Mouse (Mus musculus): Measurements from ENCODE around the gene Hpse2. TPM values are rescaled to one million over a fixed set of nuclear protein-coding genes. Genes with fewer than 3 reads are reported as not detected.

Gene Hpse2
- polyA plus RNA-seq, 1 experiment from 2014 or later = 0.08 TPM

DNA sequence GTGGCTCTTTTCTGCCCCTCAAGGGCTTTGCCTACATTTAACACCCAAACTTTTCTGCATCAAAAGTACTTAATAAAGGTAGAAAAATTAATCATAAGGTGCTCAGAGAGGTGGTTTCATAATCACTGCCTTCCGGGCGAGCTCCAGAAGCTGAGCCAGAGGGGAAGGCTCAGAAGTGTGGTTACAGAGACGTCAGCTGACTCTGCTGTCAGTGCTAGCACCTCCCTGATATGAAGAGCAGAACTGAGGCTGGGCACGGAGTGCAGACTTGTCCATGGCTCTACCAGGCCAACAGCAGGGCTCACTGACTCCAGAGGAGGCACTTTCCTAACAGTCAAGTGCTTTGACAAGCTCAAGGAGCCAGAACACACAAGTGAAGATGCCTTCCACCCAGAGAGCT is 559.0 kb downstream of the Hpse2 start:
- Histone ChIP-seq H3K36me3 (no peaks in the 10 kb centered on the region), H3K4me1 (replicated peaks) (no peaks in the 10 kb centered on the region), H3K9ac (no peak overlapping the region), H3K4me3 (no peak overlapping the region), H3K4me2 (no peak overlapping the region), H3K9me3 (no peaks in the 10 kb centered on the region), H3K27ac (replicated peaks) (no peak overlapping the region), H3K27me3 (no peaks in the 10 kb centered on the region)
- no peak for ATAC-seq (ENCODE audit: low read depth)
- 85% methylated on average over 4 of the region's 4 CpGs for WGBS

DNA sequence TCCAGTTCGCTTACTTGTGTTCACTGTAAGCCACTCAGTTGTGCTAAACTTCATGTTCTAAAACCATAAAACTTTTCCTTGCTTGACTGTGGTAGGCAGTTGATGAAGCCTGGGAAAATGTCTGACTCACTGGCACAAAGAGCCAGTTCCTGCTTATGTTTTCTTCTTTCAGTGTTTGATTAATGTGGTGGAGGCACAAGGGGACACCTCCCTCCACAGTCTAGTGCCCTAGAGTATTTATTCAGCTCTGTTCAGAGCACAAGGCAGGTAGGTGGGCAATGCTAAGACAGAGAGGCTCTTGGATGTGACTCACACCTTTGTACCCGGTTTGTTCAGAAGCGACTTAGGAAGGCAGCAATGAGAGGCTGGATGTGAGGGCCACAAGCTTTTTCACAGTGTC is 560.3 kb downstream of the Hpse2 start:
- H3K9me3 ChIP-seq = no peaks in the 10 kb centered on the region
- H3K4me2 ChIP-seq = no peak overlapping the region
- H3K27ac ChIP-seq (replicated peaks) = no peak overlapping the region
- H3K9ac ChIP-seq = no peak overlapping the region
- H3K4me1 ChIP-seq (replicated peaks) = no peaks in the 10 kb centered on the region
- H3K4me3 ChIP-seq = no peak overlapping the region
- 89% methylated on average over 3 of the region's 3 CpGs for WGBS
- no peak for ATAC-seq (ENCODE audit: low read depth)
- no peaks in the 10 kb centered on the region for H3K27me3 ChIP-seq
- H3K36me3 ChIP-seq = no peaks in the 10 kb centered on the region

GRCm38 (mm10) chr19:42820109-42820508 is 568.0 kb downstream of the Hpse2 start:
- no peak overlapping the region for H3K4me2 ChIP-seq
- H3K9ac ChIP-seq = no peak overlapping the region
- no peak overlapping the region for H3K4me3 ChIP-seq
- H3K27me3 ChIP-seq = no peaks in the 10 kb centered on the region
- ATAC-seq (ENCODE audit: low read depth) = no peak
- WGBS = 89% methylated on average over 5 of the region's 5 CpGs
- H3K36me3 ChIP-seq = no peaks in the 10 kb centered on the region
- no peaks in the 10 kb centered on the region for H3K9me3 ChIP-seq
- H3K4me1 ChIP-seq (replicated peaks) = no peaks in the 10 kb centered on the region
- no peak overlapping the region for H3K27ac ChIP-seq (replicated peaks)

DNA sequence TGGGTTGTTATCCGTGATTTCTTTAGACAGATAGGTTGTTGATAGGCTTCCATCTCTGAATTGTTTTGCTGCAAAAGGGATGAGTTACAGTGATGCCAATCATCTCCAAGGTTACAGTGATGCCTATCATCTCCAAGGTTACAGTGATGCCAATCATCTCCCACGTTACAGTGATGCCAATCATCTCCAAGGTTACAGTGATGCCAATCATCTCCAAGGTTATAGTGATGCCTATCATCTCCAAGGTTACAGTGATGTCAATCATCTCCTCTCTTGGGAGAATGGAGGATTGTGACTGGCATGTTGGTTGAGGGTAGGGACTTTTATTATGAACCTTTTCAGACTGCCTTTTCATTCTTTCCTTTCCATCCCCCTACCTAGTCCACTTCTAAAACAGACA is 570.4 kb downstream of the Hpse2 start:
- ATAC-seq (ENCODE audit: low read depth) = no peak
- Histone ChIP-seq H3K36me3 (no peaks in the 10 kb centered on the region), H3K4me2 (no peak overlapping the region), H3K27me3 (no peaks in the 10 kb centered on the region), H3K4me3 (no peak overlapping the region), H3K9ac (no peak overlapping the region), H3K27ac (replicated peaks) (no peak overlapping the region), H3K9me3 (no peaks in the 10 kb centered on the region), H3K4me1 (replicated peaks) (no peaks in the 10 kb centered on the region)
- WGBS = 71% methylated on average over 2 of the region's 2 CpGs

- Histone ChIP-seq H3K9me3 (no peaks in the 10 kb centered on the region), H3K4me3 (no peak overlapping the region), H3K4me1 (replicated peaks) (no peaks in the 10 kb centered on the region), H3K27me3 (no peaks in the 10 kb centered on the region), H3K9ac (no peak overlapping the region), H3K36me3 (no peaks in the 10 kb centered on the region), H3K27ac (replicated peaks) (no peak overlapping the region), H3K4me2 (no peak overlapping the region)
- 95% methylated on average over 2 of the region's 2 CpGs for WGBS
- no peak for ATAC-seq (ENCODE audit: low read depth)
Observed at GRCm38 (mm10) chr19:42816261-42816660, 571.9 kb downstream of the Hpse2 start.

- Histone ChIP-seq H3K4me1 (replicated peaks) (no peaks in the 10 kb centered on the region), H3K4me3 (no peak overlapping the region), H3K9me3 (no peaks in the 10 kb centered on the region), H3K36me3 (no peaks in the 10 kb centered on the region), H3K4me2 (no peak overlapping the region), H3K27me3 (no peaks in the 10 kb centered on the region), H3K27ac (replicated peaks) (no peak overlapping the region), H3K9ac (no peak overlapping the region)
- 70% methylated on average over 5 of the region's 5 CpGs for WGBS
- ATAC-seq (ENCODE audit: low read depth) = no peak
Observed at GRCm38 (mm10) chr19:42810140-42810539, 578.0 kb downstream of the Hpse2 start.

GRCm38 (mm10) chr19:42809491-42809890 is 578.7 kb downstream of the Hpse2 start:
- Histone ChIP-seq H3K27ac (replicated peaks) (no peak overlapping the region), H3K4me2 (no peak overlapping the region), H3K9me3 (no peaks in the 10 kb centered on the region), H3K27me3 (no peaks in the 10 kb centered on the region), H3K36me3 (no peaks in the 10 kb centered on the region), H3K9ac (no peak overlapping the region), H3K4me1 (replicated peaks) (no peaks in the 10 kb centered on the region), H3K4me3 (no peak overlapping the region)
- ATAC-seq (ENCODE audit: low read depth) = no peak
- 88% methylated on average over 10 of the region's 10 CpGs for WGBS

- peaks cover 10% of the 10 kb centered on the region for H3K4me1 ChIP-seq (replicated peaks)
Observed at GRCm38 (mm10) chr19:42797866-42798265, 590.3 kb downstream of the Hpse2 start.

GRCm38 (mm10) chr19:42795801-42796200 is 592.4 kb downstream of the Hpse2 start:
- no peak overlapping the region for H3K27ac ChIP-seq (replicated peaks)
- no peaks in the 10 kb centered on the region for H3K36me3 ChIP-seq
- H3K4me2 ChIP-seq = peak overlapping the region; percentile 92
- no peaks in the 10 kb centered on the region for H3K9me3 ChIP-seq
- peak overlapping the region; percentile 47 for H3K4me3 ChIP-seq
- peaks cover 12% of the 10 kb centered on the region for H3K27me3 ChIP-seq
- no peak for ATAC-seq (ENCODE audit: low read depth)
- peaks cover 10% of the 10 kb centered on the region for H3K4me1 ChIP-seq (replicated peaks)
- 27% methylated on average over 9 of the region's 9 CpGs for WGBS
- H3K9ac ChIP-seq = peak overlapping the region; percentile 70

More at GRCm38 (mm10) chr19:42797866-42798265, 590.3 kb downstream of the Hpse2 start:
- no peak overlapping the region for H3K27ac ChIP-seq (replicated peaks)
- no peak for ATAC-seq (ENCODE audit: low read depth)
- H3K27me3 ChIP-seq = peaks cover 12% of the 10 kb centered on the region
- H3K36me3 ChIP-seq = no peaks in the 10 kb centered on the region
- no peak overlapping the region for H3K4me2 ChIP-seq
- H3K9me3 ChIP-seq = no peaks in the 10 kb centered on the region
- H3K4me3 ChIP-seq = no peak overlapping the region
- H3K9ac ChIP-seq = no peak overlapping the region
- WGBS = 62% methylated on average over 2 of the region's 2 CpGs

GRCm38 (mm10) chr19:42794914-42795613 is 593.1 kb downstream of the Hpse2 start:
- Histone ChIP-seq H3K9me3 (no peaks in the 10 kb centered on the region), H3K4me1 (replicated peaks) (peaks cover 10% of the 10 kb centered on the region), H3K27me3 (peaks cover 12% of the 10 kb centered on the region), H3K27ac (replicated peaks) (no peak overlapping the region), H3K9ac (peak overlapping the region; percentile 70), H3K4me2 (peak overlapping the region; percentile 92), H3K36me3 (no peaks in the 10 kb centered on the region), H3K4me3 (peak overlapping the region; percentile 47)
- WGBS = 1% methylated on average over 31 of the region's 31 CpGs
- peak; percentile 90 for ATAC-seq (ENCODE audit: low read depth)

DNA sequence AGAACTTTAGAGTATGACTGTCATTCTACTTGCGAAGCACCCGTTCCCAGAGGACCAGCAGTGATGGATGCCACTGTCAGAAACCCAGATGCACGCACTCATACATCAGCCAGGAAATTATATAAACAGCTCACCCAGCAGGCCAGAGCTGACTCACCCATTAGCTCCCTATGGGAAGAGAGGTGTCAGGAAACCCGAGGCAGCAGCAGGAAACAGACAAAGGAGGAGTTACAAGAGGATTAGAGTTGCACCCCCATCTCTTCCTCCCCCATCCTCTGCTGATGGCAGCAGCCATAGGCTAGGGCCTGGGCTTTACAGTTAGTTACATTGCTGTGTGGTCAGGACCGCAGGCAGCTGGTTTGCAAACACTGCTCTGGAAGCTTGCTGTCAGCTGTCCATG is 599.8 kb downstream of the Hpse2 start:
- peaks cover 11% of the 10 kb centered on the region; the same call in 1 of the 2 replicates for H3K4me1 ChIP-seq (replicated peaks)
- H3K9ac ChIP-seq = no peak overlapping the region
- no peaks in the 10 kb centered on the region for H3K36me3 ChIP-seq
- no peak overlapping the region for H3K27ac ChIP-seq (replicated peaks)
- H3K4me3 ChIP-seq = no peak overlapping the region
- no peaks in the 10 kb centered on the region for H3K9me3 ChIP-seq
- WGBS = 49% methylated on average over 5 of the region's 5 CpGs
- no peak overlapping the region for H3K4me2 ChIP-seq
- ATAC-seq (ENCODE audit: low read depth) = no peak
- peaks cover 5% of the 10 kb centered on the region; the same call in 1 of the 2 replicates for H3K27me3 ChIP-seq

GRCm38 (mm10) chr19:42785562-42786220 is 602.5 kb downstream of the Hpse2 start:
- Histone ChIP-seq H3K27ac (replicated peaks) (no peak overlapping the region), H3K9ac (peak overlapping the region; percentile 22; the same call in 1 of the 2 replicates), H3K9me3 (no peaks in the 10 kb centered on the region), H3K4me1 (replicated peaks) (peaks cover 11% of the 10 kb centered on the region; the same call in 1 of the 2 replicates), H3K4me2 (no peak overlapping the region), H3K27me3 (peaks cover 5% of the 10 kb centered on the region; the same call in 1 of the 2 replicates), H3K4me3 (no peak overlapping the region), H3K36me3 (no peaks in the 10 kb centered on the region)
- no peak for ATAC-seq (ENCODE audit: low read depth)
- WGBS = 45% methylated on average over 8 of the region's 8 CpGs
